Mouse (Mus musculus) lung, postnatal 0 days (tissue): ENCODE results near the gene Gab1.

Experiments used
- CTCF ChIP-seq: IDR thresholded peaks from 2 replicates; pipeline ENCODE4 v1.5.1; 2016; ENCODE audit warnings: antibody characterized with exemption, mild to moderate bottlenecking
- EP300 ChIP-seq: IDR thresholded peaks from 2 replicates; pipeline ENCODE4 v1.6.1; 2016; ENCODE audit warnings: antibody characterized with exemption, mild to moderate bottlenecking, control low read depth

DNA sequence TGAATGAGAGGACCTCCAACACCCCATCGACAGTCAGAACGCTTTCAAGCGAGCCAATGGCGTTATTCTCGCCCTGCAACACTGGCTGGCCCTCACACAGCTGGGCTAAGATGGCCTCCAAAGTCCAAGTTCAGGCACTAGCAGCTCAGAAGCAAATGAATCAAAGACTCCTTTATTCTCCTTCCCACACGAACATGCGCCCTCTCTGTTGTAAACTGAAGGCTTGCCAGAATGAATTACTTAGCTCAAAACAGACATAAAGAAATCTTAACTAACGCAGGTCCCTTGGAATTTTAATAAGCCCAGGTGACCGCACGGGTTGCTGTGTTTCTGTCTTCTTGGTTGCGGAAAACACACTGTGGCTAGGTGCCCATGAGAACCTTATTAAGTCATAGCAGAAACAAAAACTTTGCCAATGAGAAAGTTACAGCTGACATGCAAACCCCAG is 10.4 kb downstream of the Gab1 start:
- TF ChIP-seq CTCF = no peak
- no peak for TF ChIP-seq EP300
